Mouse (Mus musculus): ENCODE measurements around the gene Rnf39. TPM values are rescaled to one million over a fixed set of nuclear protein-coding genes. Genes with fewer than 3 reads are reported as not detected.

Rnf39 gene
- polyA plus RNA-seq, 1 experiment from 2014 or later, result 0.87 TPM

DNA sequence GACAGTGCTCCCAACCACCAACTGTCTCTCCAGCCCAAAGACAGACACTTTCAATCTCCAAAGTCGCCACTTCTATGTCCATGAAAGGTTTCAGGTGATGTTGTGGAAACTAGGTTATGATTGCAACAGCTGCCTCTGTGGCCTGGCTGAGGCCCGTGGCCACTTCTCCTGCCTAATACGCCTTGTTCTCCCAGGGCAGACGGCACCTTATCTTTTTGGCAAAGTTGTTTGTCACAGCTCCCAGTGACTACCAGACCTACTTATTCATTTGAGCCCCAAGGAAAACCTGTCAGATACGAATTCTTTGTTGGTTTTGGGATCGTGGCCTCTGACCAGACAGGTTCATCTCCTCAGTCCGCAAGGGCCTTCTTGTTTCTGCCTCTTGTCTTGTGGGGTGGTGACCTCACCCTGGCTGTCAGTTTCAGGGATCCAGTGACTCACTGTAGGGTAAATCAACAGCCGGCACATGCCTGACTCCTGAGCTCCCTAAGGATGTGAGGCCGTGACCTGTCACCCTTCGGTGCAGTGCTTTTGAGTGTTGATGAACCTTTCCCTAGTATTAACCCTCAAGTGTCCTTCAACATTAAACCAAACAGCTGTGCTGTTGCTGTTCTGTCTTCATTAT lies 15.1 kb upstream of the Rnf39 start:
- no peaks in the 10 kb centered on the region for H3K9me3 ChIP-seq (ENCODE audit: control insufficient read depth, low read depth, low read length)
- no peak overlapping the region for H3K4me2 ChIP-seq (replicated peaks; ENCODE audit: low read depth, low read length)
- H3K9ac ChIP-seq (replicated peaks; ENCODE audit: low read depth, low read length), result no peak overlapping the region
- no peaks in the 10 kb centered on the region for H3K36me3 ChIP-seq (ENCODE audit: control insufficient read depth, insufficient read depth, low read length)
- H3K4me1 ChIP-seq (ENCODE audit: control insufficient read depth, insufficient read depth, low read length), result no peaks in the 10 kb centered on the region
- H3K27me3 ChIP-seq (ENCODE audit: control insufficient read depth, insufficient read depth, low read length), result no peaks in the 10 kb centered on the region
- no peak overlapping the region for H3K4me3 ChIP-seq (ENCODE audit: low read depth, low read length)
- no peak overlapping the region for H3K27ac ChIP-seq (ENCODE audit: low read length)
- WGBS, result 26% methylated on average over 10 of the region's 10 CpGs
- ATAC-seq (ENCODE audit: insufficient number of reproducible peaks, insufficient read depth, low FRiP score, low read depth), result no peak

DNA sequence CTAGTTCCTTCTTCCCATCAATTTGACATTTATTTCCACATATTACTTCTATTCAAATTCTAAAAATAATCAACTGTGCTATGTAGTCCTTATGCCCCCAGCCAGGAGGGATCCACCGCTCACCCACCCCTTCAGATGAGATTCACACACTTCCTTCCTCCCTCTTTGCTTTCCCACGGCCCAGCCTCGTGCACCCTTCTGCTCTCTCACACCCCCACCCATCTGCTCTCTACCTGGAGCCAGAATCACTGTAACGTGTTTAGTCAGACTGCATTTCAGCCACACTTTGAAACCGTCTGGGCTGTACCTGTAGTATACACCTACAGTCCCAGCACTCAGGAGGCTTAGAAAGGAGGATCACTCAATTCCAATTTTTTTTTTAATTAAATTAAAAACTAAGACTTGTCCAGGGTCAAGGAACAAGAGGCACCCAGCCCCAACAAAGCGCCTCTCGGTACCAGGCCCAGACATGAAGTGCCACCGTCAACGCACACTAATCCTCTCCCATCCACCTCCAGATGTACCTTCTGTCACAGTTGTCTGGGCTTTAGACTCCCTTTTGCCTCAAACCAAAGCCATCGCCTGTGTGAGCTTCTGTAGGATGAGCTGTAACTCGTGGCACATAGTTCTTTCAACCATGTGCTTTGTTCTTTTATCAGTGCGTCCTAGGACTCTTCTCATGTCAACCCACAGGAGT lies 13.3 kb upstream of the Rnf39 start:
- no peak overlapping the region for H3K27ac ChIP-seq (ENCODE audit: low read length)
- 70% methylated on average over 12 of the region's 12 CpGs for WGBS
- H3K4me3 ChIP-seq (ENCODE audit: low read depth, low read length), result no peak overlapping the region
- H3K9me3 ChIP-seq (ENCODE audit: control insufficient read depth, low read depth, low read length), result no peaks in the 10 kb centered on the region
- no peaks in the 10 kb centered on the region for H3K4me1 ChIP-seq (ENCODE audit: control insufficient read depth, insufficient read depth, low read length)
- no peaks in the 10 kb centered on the region for H3K36me3 ChIP-seq (ENCODE audit: control insufficient read depth, insufficient read depth, low read length)
- no peak overlapping the region for H3K9ac ChIP-seq (replicated peaks; ENCODE audit: low read depth, low read length)
- no peak for ATAC-seq (ENCODE audit: insufficient number of reproducible peaks, insufficient read depth, low FRiP score, low read depth)
- no peaks in the 10 kb centered on the region for H3K27me3 ChIP-seq (ENCODE audit: control insufficient read depth, insufficient read depth, low read length)
- no peak overlapping the region for H3K4me2 ChIP-seq (replicated peaks; ENCODE audit: low read depth, low read length)

DNA sequence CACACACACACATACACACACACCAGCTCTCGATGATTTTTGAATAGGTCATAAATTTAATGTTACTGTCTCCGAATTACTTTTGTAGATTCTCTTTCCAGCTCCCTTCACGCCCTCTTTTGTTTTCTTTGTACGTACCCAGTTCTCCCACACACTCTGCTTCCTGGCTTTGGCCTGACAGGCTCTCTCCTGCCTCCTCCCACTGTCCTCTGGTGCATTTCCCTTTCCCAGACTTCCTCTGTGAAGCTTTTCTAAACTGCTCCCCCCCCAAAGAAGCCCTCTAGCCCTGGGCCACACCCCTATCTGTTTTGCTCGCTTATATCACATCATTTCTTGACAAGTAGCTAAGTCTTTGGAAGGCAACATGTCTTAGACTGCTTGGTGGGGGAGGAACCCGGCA lies 12.5 kb upstream of the Rnf39 start:
- ATAC-seq (ENCODE audit: insufficient number of reproducible peaks, insufficient read depth, low FRiP score, low read depth), result no peak
- no peaks in the 10 kb centered on the region for H3K36me3 ChIP-seq (ENCODE audit: control insufficient read depth, insufficient read depth, low read length)
- no peak overlapping the region for H3K9ac ChIP-seq (replicated peaks; ENCODE audit: low read depth, low read length)
- H3K27me3 ChIP-seq (ENCODE audit: control insufficient read depth, insufficient read depth, low read length), result no peaks in the 10 kb centered on the region
- no peak overlapping the region for H3K4me3 ChIP-seq (ENCODE audit: low read depth, low read length)
- no peaks in the 10 kb centered on the region for H3K9me3 ChIP-seq (ENCODE audit: control insufficient read depth, low read depth, low read length)
- no peaks in the 10 kb centered on the region for H3K4me1 ChIP-seq (ENCODE audit: control insufficient read depth, insufficient read depth, low read length)
- 70% methylated on average over 6 of the region's 6 CpGs for WGBS
- no peak overlapping the region for H3K4me2 ChIP-seq (replicated peaks; ENCODE audit: low read depth, low read length)
- H3K27ac ChIP-seq (ENCODE audit: low read length), result no peak overlapping the region

DNA sequence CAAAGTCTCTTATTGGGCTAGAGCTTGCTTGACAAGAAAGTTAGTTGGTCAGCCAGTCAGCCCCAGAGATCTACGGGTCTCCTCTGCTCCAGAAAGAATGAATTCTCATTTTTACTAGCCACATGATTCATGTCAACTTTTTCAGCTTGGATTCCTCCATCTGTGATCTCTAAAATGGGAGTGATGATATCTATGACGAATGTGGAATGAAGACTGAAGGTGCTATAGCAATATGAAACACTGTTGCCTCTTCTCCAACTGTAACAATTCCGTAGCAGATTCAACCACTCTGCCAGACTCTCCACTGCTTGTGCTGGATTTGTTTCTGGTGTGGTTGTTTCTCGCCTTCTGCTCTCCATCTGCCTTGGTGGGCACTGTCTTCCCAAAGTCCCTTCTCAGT lies 11.6 kb upstream of the Rnf39 start:
- no peak overlapping the region for H3K9ac ChIP-seq (replicated peaks; ENCODE audit: low read depth, low read length)
- H3K4me2 ChIP-seq (replicated peaks; ENCODE audit: low read depth, low read length), result no peak overlapping the region
- H3K9me3 ChIP-seq (ENCODE audit: control insufficient read depth, low read depth, low read length), result no peaks in the 10 kb centered on the region
- no peaks in the 10 kb centered on the region for H3K4me1 ChIP-seq (ENCODE audit: control insufficient read depth, insufficient read depth, low read length)
- H3K27ac ChIP-seq (ENCODE audit: low read length), result no peak overlapping the region
- H3K4me3 ChIP-seq (ENCODE audit: low read depth, low read length), result no peak overlapping the region
- no peaks in the 10 kb centered on the region for H3K36me3 ChIP-seq (ENCODE audit: control insufficient read depth, insufficient read depth, low read length)
- no peaks in the 10 kb centered on the region for H3K27me3 ChIP-seq (ENCODE audit: control insufficient read depth, insufficient read depth, low read length)
- WGBS, result 81% methylated on average over 4 of the region's 4 CpGs
- ATAC-seq (ENCODE audit: insufficient number of reproducible peaks, insufficient read depth, low FRiP score, low read depth), result no peak

DNA sequence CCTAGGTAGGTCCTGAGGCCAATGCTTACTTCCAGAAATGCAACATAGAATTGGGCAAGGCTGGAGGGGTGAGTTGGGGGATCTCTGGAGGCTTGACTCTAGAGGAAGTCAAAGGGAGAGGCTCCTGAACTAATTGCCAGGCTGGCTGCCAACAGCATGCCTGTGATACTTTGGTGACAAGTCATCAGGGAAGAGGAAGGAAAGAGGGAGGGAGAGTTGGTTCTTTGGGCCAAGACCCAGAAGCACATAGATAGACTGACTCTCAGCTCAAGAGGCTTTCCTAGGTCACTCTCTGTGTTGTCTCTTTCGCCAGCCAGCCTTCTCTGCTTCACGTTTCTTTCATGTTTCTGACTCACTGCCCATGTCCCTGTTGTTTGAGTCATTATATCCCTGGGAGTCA lies 10.9 kb upstream of the Rnf39 start:
- no peak for ATAC-seq (ENCODE audit: insufficient number of reproducible peaks, insufficient read depth, low FRiP score, low read depth)
- Histone ChIP-seq H3K4me3 (ENCODE audit: low read depth, low read length) (no peak overlapping the region), H3K9me3 (ENCODE audit: control insufficient read depth, low read depth, low read length) (no peaks in the 10 kb centered on the region), H3K27me3 (ENCODE audit: control insufficient read depth, insufficient read depth, low read length) (no peaks in the 10 kb centered on the region), H3K9ac (replicated peaks; ENCODE audit: low read depth, low read length) (no peak overlapping the region), H3K27ac (ENCODE audit: low read length) (no peak overlapping the region), H3K4me2 (replicated peaks; ENCODE audit: low read depth, low read length) (no peak overlapping the region), H3K36me3 (ENCODE audit: control insufficient read depth, insufficient read depth, low read length) (no peaks in the 10 kb centered on the region), H3K4me1 (ENCODE audit: control insufficient read depth, insufficient read depth, low read length) (no peaks in the 10 kb centered on the region)
- 53% methylated on average over 2 of the region's 2 CpGs for WGBS

DNA sequence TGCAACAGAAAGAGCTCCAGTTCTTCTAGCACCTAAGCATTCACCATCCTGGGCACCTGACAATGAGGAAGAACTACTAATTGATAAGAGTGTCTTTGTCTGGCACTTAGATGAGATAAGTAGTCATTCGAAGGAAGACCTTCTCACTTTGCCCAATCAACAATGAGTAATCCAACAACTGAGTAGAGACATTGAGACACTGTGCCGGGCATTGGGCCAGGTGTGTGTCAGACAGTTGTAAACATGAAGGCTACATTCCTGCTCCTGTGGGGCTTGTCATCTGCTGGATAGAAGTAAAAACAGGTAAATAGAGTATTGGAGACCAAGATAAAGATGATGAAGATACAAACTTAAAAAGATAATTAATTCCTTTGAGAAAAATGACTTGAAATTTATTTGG lies 4.7 kb upstream of the Rnf39 start:
- H3K9ac ChIP-seq (replicated peaks; ENCODE audit: low read depth, low read length), result no peak overlapping the region
- no peaks in the 10 kb centered on the region for H3K9me3 ChIP-seq (ENCODE audit: control insufficient read depth, low read depth, low read length)
- H3K4me3 ChIP-seq (ENCODE audit: low read depth, low read length), result no peak overlapping the region
- H3K27me3 ChIP-seq (ENCODE audit: control insufficient read depth, insufficient read depth, low read length), result peaks cover 9% of the 10 kb centered on the region; the same call in 1 of the 2 replicates
- ATAC-seq (ENCODE audit: insufficient number of reproducible peaks, insufficient read depth, low FRiP score, low read depth), result no peak
- H3K27ac ChIP-seq (ENCODE audit: low read length), result no peak overlapping the region
- WGBS, result 65% methylated on average over 2 of the region's 2 CpGs
- H3K4me2 ChIP-seq (replicated peaks; ENCODE audit: low read depth, low read length), result no peak overlapping the region
- H3K36me3 ChIP-seq (ENCODE audit: control insufficient read depth, insufficient read depth, low read length), result no peaks in the 10 kb centered on the region
- H3K4me1 ChIP-seq (ENCODE audit: control insufficient read depth, insufficient read depth, low read length), result no peaks in the 10 kb centered on the region

DNA sequence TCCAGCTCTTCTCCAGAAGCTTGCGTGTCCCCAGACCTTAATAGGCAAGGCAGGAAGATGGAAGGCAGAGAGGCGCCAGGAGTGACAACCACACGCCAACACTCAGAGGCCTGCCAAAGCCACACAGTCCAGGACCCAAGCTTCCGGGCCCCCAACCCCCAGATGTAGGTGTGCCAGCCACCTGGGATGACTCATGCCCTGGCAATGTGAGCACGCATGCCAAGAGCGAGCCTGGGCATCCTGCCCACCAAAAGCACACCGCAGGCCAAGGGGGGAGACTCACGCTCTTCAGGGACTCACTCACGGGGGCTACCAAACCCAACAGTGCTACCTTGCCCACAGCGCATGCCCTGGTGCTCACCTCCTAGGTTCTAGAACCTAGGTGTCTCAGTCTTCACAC lies 327 bp upstream of the Rnf39 start:
- 0 out of 2 replicates have a peak, but pooled peaks cover under 1% of the 10 kb centered on the region for H3K4me1 ChIP-seq (ENCODE audit: control insufficient read depth, insufficient read depth, low read length)
- peaks cover 26% of the 10 kb centered on the region for H3K27me3 ChIP-seq (ENCODE audit: control insufficient read depth, insufficient read depth, low read length)
- WGBS, result 47% methylated on average over 10 of the region's 10 CpGs
- H3K27ac ChIP-seq (ENCODE audit: low read length), result no peak overlapping the region
- no peaks in the 10 kb centered on the region for H3K36me3 ChIP-seq (ENCODE audit: control insufficient read depth, insufficient read depth, low read length)
- peak overlapping the region; percentile 76 for H3K4me2 ChIP-seq (replicated peaks; ENCODE audit: low read depth, low read length)
- peak overlapping the region; percentile 41 for H3K4me3 ChIP-seq (ENCODE audit: low read depth, low read length)
- H3K9ac ChIP-seq (replicated peaks; ENCODE audit: low read depth, low read length), result no peak overlapping the region
- no peaks in the 10 kb centered on the region for H3K9me3 ChIP-seq (ENCODE audit: control insufficient read depth, low read depth, low read length)
- ATAC-seq (ENCODE audit: insufficient number of reproducible peaks, insufficient read depth, low FRiP score, low read depth), result peak; percentile 56; the same call in 1 of the 2 replicates

DNA sequence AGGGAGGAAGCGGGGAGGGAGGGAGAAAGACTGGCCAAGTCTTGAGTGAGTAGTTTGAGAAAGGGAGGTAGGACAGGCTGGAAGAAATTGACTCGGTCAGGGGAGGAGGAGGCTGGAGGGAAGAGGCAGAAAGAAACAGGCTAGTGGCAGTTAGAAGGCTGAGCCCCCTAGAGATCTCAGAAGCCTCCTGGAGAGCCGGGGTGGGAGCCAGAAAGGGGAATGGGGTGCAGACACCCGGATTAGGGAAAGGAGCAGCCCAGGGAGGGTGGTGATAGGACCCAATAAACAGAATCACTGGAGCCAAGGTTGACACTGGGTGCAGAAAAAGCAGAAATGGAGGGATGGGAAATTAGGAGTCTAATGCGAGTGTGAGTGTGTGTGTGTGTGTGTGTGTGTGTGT lies 973 bp downstream of the Rnf39 start:
- Histone ChIP-seq H3K4me3 (ENCODE audit: low read depth, low read length) (0 out of 2 replicates have a peak overlapping the region, but pooled peaks have one; percentile 41), H3K9me3 (ENCODE audit: control insufficient read depth, low read depth, low read length) (no peaks in the 10 kb centered on the region), H3K9ac (replicated peaks; ENCODE audit: low read depth, low read length) (no peak overlapping the region), H3K27ac (ENCODE audit: low read length) (no peak overlapping the region), H3K4me1 (ENCODE audit: control insufficient read depth, insufficient read depth, low read length) (0 out of 2 replicates have a peak, but pooled peaks cover 4% of the 10 kb centered on the region), H3K4me2 (replicated peaks; ENCODE audit: low read depth, low read length) (no peak overlapping the region), H3K36me3 (ENCODE audit: control insufficient read depth, insufficient read depth, low read length) (no peaks in the 10 kb centered on the region; the same call in 1 of the 2 replicates), H3K27me3 (ENCODE audit: control insufficient read depth, insufficient read depth, low read length) (peaks cover 26% of the 10 kb centered on the region)
- WGBS, result 17% methylated on average over 5 of the region's 5 CpGs
- no peak for ATAC-seq (ENCODE audit: insufficient number of reproducible peaks, insufficient read depth, low FRiP score, low read depth)
